Mouse (Mus musculus): ENCODE measurements at regions not wholly inside any gene's neighbourhood (a gene's known extent, or its start where the extent isn't known, plus 50 kb on each side); places are given as distances from the start of the nearest gene placed in this dataset.

GRCm38 (mm10) chr13:110725821-110726220 is 331.0 kb downstream of the Plk2 start:
- TF ChIP-seq POLR2A (IDR thresholded peaks at IDR 0.05; ENCODE audit: borderline replicate concordance, low read depth, low read length) (no peak), CTCF (IDR thresholded peaks at IDR 0.05; ENCODE audit: low read depth, low read length) (no peak)
